Mouse (Mus musculus) olfactory bulb, adult 2 months (tissue): Measurements from ENCODE around the gene Olfr697.
"Not testable (repeated sequence)": the region's sequence is repeated elsewhere in the genome, so short reads cannot be mapped to it uniquely, and the experiment has no call there.

ENCODE experiments used
- CTCF ChIP-seq: fragments of 200-500 bp; IDR thresholded peaks from 2 replicates; pipeline ENCODE4 v1.5.1; 2012; ENCODE audit warnings: low read depth, mild to moderate bottlenecking, low read length, moderate library complexity; ENCODE audit not compliant: insufficient read depth
- POLR2A ChIP-seq: fragments of 200-500 bp; IDR thresholded peaks from 2 replicates; pipeline ENCODE4 v1.6.1; 2012; ENCODE audit warnings: mild to moderate bottlenecking, low read depth, low read length, moderate library complexity; ENCODE audit not compliant: insufficient read depth

DNA sequence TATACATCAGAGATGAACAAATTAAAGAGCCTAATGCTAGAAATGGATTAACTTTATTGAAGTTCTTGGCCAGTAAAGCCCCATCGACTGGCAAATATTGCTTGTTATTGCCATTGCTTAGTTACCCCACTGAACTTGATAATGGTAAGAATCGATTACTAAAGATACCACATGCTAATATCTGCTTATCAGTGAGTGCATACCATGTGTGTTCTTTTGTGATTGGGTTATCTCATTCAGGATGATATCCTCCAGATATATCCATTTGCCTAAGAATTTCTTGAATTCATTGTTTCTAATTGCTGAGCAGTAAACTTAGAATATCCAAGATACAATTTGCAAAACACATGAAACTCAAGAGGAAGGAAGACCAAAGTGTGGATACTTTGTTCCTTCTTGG is 16.6 kb downstream of the Olfr697 start:
- TF ChIP-seq CTCF, POLR2A: not testable (repeated sequence)
